Mouse (Mus musculus): ENCODE data around the gene Robo2. TPM values are rescaled to one million over a fixed set of nuclear protein-coding genes. Genes with fewer than 3 reads are reported as not detected.

The Robo2 gene
- polyA plus RNA-seq (2015; fragmentation: Nextera tagmentation; extraction: Ambion mirVana) = 83.9 and 90.4 TPM in 2 replicates

- WGBS = under 1% methylated on average over 42 of the region's 43 CpGs
- Histone ChIP-seq H3K9ac (peak within 1 kb of the TSS; percentile 79), H3K27ac (replicated peaks) (peak within 1 kb of the TSS; percentile 94), H3K9me3 (no peaks in the 10 kb centered on the region), H3K4me1 (replicated peaks) (peaks cover 22% of the 10 kb centered on the region), H3K36me3 (no peaks in the 10 kb centered on the region), H3K27me3 (no peaks in the 10 kb centered on the region), H3K4me3 (peak within 1 kb of the TSS; percentile 60), H3K4me2 (peak within 1 kb of the TSS; percentile 83)
- peak; percentile 83 for ATAC-seq (ENCODE audit: low read depth)
Observed at GRCm38 (mm10) chr16:74411481-74412251, at the start of gene Robo2. Gene Robo2, minus strand, starts transcription at chr16:74411825.

- 63% methylated on average over 3 of the region's 3 CpGs for WGBS
- no peak overlapping the region for H3K27ac ChIP-seq (replicated peaks)
- no peak overlapping the region for H3K4me2 ChIP-seq
- H3K4me3 ChIP-seq = no peak overlapping the region
- H3K27me3 ChIP-seq = no peaks in the 10 kb centered on the region
- peaks cover 8% of the 10 kb centered on the region for H3K4me1 ChIP-seq (replicated peaks)
- no peaks in the 10 kb centered on the region for H3K9me3 ChIP-seq
- no peaks in the 10 kb centered on the region for H3K36me3 ChIP-seq
- no peak for ATAC-seq (ENCODE audit: low read depth)
- no peak overlapping the region for H3K9ac ChIP-seq
Observed at GRCm38 (mm10) chr16:74458138-74458537, 46.5 kb upstream of the Robo2 start.

GRCm38 (mm10) chr16:74457736-74458135 lies 46.1 kb upstream of the Robo2 start:
- 66% methylated on average over 8 of the region's 8 CpGs for WGBS
- no peaks in the 10 kb centered on the region for H3K9me3 ChIP-seq

GRCm38 (mm10) chr16:74456808-74457470 lies 45.3 kb upstream of the Robo2 start:
- Histone ChIP-seq H3K36me3 (no peaks in the 10 kb centered on the region), H3K9ac (no peak overlapping the region), H3K9me3 (no peaks in the 10 kb centered on the region), H3K27ac (replicated peaks) (no peak overlapping the region), H3K4me2 (no peak overlapping the region), H3K4me1 (replicated peaks) (peaks cover 8% of the 10 kb centered on the region), H3K27me3 (no peaks in the 10 kb centered on the region), H3K4me3 (no peak overlapping the region)
- no peak for ATAC-seq (ENCODE audit: low read depth)
- WGBS = 71% methylated on average over 5 of the region's 5 CpGs

More at GRCm38 (mm10) chr16:74457736-74458135, 46.1 kb upstream of the Robo2 start:
- Histone ChIP-seq H3K27ac (replicated peaks) (no peak overlapping the region), H3K4me1 (replicated peaks) (peaks cover 8% of the 10 kb centered on the region), H3K27me3 (no peaks in the 10 kb centered on the region), H3K4me3 (no peak overlapping the region), H3K9ac (no peak overlapping the region), H3K4me2 (no peak overlapping the region), H3K36me3 (no peaks in the 10 kb centered on the region)
- ATAC-seq (ENCODE audit: low read depth) = no peak

- WGBS = 34% methylated on average over 2 of the region's 2 CpGs
- no peaks in the 10 kb centered on the region for H3K36me3 ChIP-seq
- ATAC-seq (ENCODE audit: low read depth) = no peak
Observed at GRCm38 (mm10) chr16:74455179-74455578, 43.6 kb upstream of the Robo2 start.

GRCm38 (mm10) chr16:74448025-74448424 lies 36.4 kb upstream of the Robo2 start:
- Histone ChIP-seq H3K9ac (no peak overlapping the region), H3K4me2 (no peak overlapping the region), H3K9me3 (no peaks in the 10 kb centered on the region), H3K36me3 (no peaks in the 10 kb centered on the region), H3K4me3 (no peak overlapping the region), H3K27me3 (no peaks in the 10 kb centered on the region), H3K27ac (replicated peaks) (no peak overlapping the region), H3K4me1 (replicated peaks) (no peaks in the 10 kb centered on the region)
- no peak for ATAC-seq (ENCODE audit: low read depth)
- 82% methylated on average over 4 of the region's 4 CpGs for WGBS

More at GRCm38 (mm10) chr16:74455179-74455578, 43.6 kb upstream of the Robo2 start:
- no peak overlapping the region for H3K9ac ChIP-seq
- no peak overlapping the region for H3K4me2 ChIP-seq
- H3K27me3 ChIP-seq = no peaks in the 10 kb centered on the region
- H3K4me1 ChIP-seq (replicated peaks) = peaks cover 8% of the 10 kb centered on the region
- H3K27ac ChIP-seq (replicated peaks) = no peak overlapping the region
- no peak overlapping the region for H3K4me3 ChIP-seq
- H3K9me3 ChIP-seq = no peaks in the 10 kb centered on the region

GRCm38 (mm10) chr16:74427071-74427470 lies 15.4 kb upstream of the Robo2 start:
- WGBS = 17% methylated on average over 2 of the region's 2 CpGs
- no peak for ATAC-seq (ENCODE audit: low read depth)
- Histone ChIP-seq H3K36me3 (no peaks in the 10 kb centered on the region), H3K27ac (replicated peaks) (no peak overlapping the region), H3K4me3 (no peak overlapping the region), H3K4me1 (replicated peaks) (no peaks in the 10 kb centered on the region), H3K9me3 (no peaks in the 10 kb centered on the region), H3K4me2 (no peak overlapping the region), H3K9ac (no peak overlapping the region), H3K27me3 (peaks cover 19% of the 10 kb centered on the region)

- no peak overlapping the region for H3K4me2 ChIP-seq
Observed at GRCm38 (mm10) chr16:74420324-74420723, 8.7 kb upstream of the Robo2 start.

GRCm38 (mm10) chr16:74412471-74413291 lies 1.1 kb upstream of the Robo2 start:
- Histone ChIP-seq H3K27me3 (no peaks in the 10 kb centered on the region), H3K9ac (peak overlapping the region; percentile 79), H3K27ac (replicated peaks) (peak overlapping the region; percentile 94), H3K36me3 (no peaks in the 10 kb centered on the region), H3K4me3 (peak overlapping the region; percentile 60), H3K9me3 (no peaks in the 10 kb centered on the region), H3K4me2 (peak overlapping the region; percentile 83), H3K4me1 (replicated peaks) (peaks cover 22% of the 10 kb centered on the region)
- peak; percentile 46 for ATAC-seq (ENCODE audit: low read depth)
- under 1% methylated on average over 20 of the region's 20 CpGs for WGBS

More at GRCm38 (mm10) chr16:74420324-74420723, 8.7 kb upstream of the Robo2 start:
- H3K36me3 ChIP-seq = no peaks in the 10 kb centered on the region
- no peak overlapping the region for H3K4me3 ChIP-seq
- H3K27ac ChIP-seq (replicated peaks) = no peak overlapping the region
- no peak for ATAC-seq (ENCODE audit: low read depth)
- no peak overlapping the region for H3K9ac ChIP-seq
- H3K27me3 ChIP-seq = peaks cover 13% of the 10 kb centered on the region
- H3K9me3 ChIP-seq = no peaks in the 10 kb centered on the region
- 20% methylated on average over 2 of the region's 2 CpGs for WGBS
- no peaks in the 10 kb centered on the region for H3K4me1 ChIP-seq (replicated peaks)

GRCm38 (mm10) chr16:74411021-74411420 lies 604 bp downstream of the Robo2 start:
- H3K27ac ChIP-seq (replicated peaks) = peak overlapping the region; percentile 94
- H3K27me3 ChIP-seq = no peaks in the 10 kb centered on the region
- ATAC-seq (ENCODE audit: low read depth) = no peak
- H3K4me1 ChIP-seq (replicated peaks) = peaks cover 25% of the 10 kb centered on the region
- no peaks in the 10 kb centered on the region for H3K36me3 ChIP-seq
- peak overlapping the region; percentile 83 for H3K4me2 ChIP-seq
- peak overlapping the region; percentile 79 for H3K9ac ChIP-seq
- under 1% methylated on average over 16 of the region's 16 CpGs for WGBS
- peak overlapping the region; percentile 60 for H3K4me3 ChIP-seq
- H3K9me3 ChIP-seq = no peaks in the 10 kb centered on the region

GRCm38 (mm10) chr16:74410125-74410524 lies 1.5 kb downstream of the Robo2 start:
- no peaks in the 10 kb centered on the region for H3K9me3 ChIP-seq
- WGBS = 11% methylated on average over 6 of the region's 6 CpGs
- peak overlapping the region; percentile 83 for H3K4me2 ChIP-seq
- ATAC-seq (ENCODE audit: low read depth) = peak; percentile 47; the same call in 1 of the 2 replicates
- peak overlapping the region; percentile 79 for H3K9ac ChIP-seq
- H3K36me3 ChIP-seq = no peaks in the 10 kb centered on the region
- no peaks in the 10 kb centered on the region for H3K27me3 ChIP-seq
- peak overlapping the region; percentile 94 for H3K27ac ChIP-seq (replicated peaks)
- peak overlapping the region; percentile 60 for H3K4me3 ChIP-seq
- peaks cover 25% of the 10 kb centered on the region for H3K4me1 ChIP-seq (replicated peaks)

Data from neural tube, embryonic 13.5 days (tissue).